Mouse (Mus musculus): Measurements from ENCODE around the gene Ndst2.

The Ndst2 gene

GRCm38 (mm10) chr14:20698515-20698914, 35.8 kb downstream of the Ndst2 start:
- DNase-seq (ENCODE audit: low read depth), result no peak

DNA sequence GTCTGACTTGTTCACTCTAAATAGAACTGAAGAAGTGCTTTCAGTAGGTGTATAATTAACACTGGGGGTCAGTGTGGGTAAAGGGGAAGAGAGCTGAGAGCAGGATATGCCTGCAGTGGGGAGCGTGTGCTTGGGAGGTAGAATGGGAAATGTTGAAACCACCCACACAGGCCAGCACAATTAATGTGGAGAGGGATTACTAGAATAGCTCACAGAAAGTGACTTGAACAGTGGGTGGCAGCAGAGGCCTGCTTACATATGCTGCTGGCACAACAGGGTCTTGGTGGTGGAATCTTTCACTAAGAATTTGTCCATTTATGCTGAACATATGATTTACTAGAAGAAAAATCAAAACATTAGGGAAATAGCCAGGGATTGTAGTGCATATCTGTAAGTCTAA, 37.4 kb downstream of the Ndst2 start:
- DNase-seq (ENCODE audit: low read depth), result peak; percentile 83

- DNase-seq (ENCODE audit: low read depth), result no peak
Observed at GRCm38 (mm10) chr14:20695761-20696520, 38.4 kb downstream of the Ndst2 start.

GRCm38 (mm10) chr14:20694884-20695760, 39.2 kb downstream of the Ndst2 start, which contains the start of gene Fut11:
TSS of gene Fut11 (plus strand) at chr14:20694968.
- DNase-seq (ENCODE audit: low read depth), result peak; percentile 76

DNA sequence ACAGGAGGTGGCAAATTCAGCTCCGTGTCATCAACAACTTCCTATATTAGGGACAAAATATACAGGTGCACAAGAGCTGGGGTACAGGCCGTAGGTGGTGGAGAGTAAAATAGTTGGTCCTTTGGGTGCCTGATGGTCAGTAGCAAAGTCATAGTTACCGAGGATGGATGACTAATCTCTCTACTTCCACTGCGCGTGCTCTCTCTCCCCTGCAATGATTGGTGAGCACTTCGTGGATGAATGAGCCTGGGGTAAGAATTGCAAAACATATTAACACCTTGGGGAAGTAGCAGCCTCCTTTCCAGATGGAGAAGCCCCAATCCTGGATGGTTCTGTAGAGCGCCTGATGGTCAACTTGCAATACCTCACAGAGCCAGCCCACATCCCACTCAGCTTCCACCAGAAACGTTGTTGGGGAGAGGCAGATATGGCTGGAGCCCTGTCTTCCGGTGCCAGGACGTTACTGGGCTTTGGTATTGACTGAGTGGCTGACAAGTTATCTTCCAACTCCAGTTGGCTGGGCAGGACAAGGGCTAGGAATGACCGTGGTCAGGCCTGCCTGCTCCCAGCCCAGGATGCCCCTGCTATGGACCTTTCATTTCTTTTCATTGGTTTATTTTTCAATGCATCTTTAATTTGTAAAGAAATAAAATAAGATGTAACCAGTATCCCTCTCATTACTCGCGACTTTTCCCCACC, 40.0 kb downstream of the Ndst2 start:
- peak; percentile 53 for DNase-seq (ENCODE audit: low read depth)

DNA sequence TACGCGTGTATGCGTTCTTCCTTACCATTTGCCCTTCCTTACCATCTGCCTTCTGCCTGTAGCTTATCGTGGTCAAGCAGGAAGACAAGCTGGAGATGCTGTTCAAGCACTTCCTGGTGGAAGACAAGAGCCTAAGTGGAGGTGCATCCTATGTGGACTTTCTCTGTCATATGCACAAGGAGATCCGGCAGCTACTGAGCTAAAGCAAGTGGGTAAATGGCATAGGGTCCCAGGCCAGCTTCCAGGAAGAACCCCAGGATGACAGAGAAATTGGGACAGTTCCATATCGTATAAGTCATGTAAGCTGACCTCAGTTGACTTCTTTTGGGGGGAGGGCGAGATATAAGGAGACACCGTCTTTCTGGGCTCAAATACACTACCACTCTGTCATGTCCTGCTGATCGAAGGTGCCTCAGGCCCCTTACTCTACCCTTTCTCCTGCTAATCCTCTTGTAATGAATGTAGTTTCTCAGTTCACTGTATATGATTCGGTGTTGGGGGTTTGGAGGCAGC, 40.7 kb downstream of the Ndst2 start:
- no peak for DNase-seq (ENCODE audit: low read depth)

- no peak for DNase-seq (ENCODE audit: low read depth)
Observed at GRCm38 (mm10) chr14:20691772-20692171, 42.6 kb downstream of the Ndst2 start.

DNA sequence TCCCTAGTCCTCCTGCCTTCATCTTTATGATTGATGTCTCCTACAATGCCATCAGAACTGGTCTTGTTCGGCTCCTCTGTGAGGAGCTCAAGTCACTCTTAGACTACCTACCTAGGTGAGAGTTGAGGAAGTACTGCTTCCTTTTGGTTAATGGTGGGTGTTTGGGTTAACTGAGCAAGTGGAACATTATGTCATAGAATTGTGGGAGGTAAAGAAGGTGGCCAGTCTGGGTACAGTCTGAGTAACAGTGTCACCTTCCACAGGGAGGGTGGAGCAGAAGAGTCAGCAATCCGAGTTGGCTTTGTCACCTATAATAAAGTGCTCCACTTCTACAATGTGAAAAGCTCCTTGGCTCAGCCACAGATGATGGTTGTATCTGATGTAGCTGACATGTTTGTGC, 45.4 kb downstream of the Ndst2 start:
- no peak for DNase-seq (ENCODE audit: low read depth)

- no peak for DNase-seq (ENCODE audit: low read depth)
Observed at GRCm38 (mm10) chr14:20686576-20686975, 47.8 kb downstream of the Ndst2 start.

- peak; percentile 82 for DNase-seq (ENCODE audit: low read depth)
Observed at GRCm38 (mm10) chr14:20682498-20682897, 51.9 kb downstream of the Ndst2 start.

DNA sequence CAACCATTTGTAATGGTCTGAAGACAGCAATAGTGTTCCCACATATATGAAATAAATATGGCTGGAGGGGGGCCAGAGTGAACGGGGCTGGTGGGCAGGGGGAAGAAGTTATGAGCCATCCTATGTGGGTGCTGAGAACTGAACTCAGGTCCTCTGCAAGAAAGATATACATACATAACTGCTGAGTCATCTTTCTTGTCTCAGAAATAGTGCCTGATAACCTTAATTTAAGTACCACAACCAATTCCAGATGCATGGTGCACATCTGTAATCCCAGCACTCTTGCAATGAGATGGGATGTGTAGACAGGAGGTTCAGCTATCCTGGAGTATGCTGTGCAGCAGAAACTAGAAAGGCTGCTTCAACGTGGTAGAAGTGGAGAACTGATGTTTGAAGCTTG, 52.6 kb downstream of the Ndst2 start:
- DNase-seq (ENCODE audit: low read depth), result no peak

GRCm38 (mm10) chr14:20677906-20678305, 56.5 kb downstream of the Ndst2 start:
- DNase-seq (ENCODE audit: low read depth), result no peak

DNA sequence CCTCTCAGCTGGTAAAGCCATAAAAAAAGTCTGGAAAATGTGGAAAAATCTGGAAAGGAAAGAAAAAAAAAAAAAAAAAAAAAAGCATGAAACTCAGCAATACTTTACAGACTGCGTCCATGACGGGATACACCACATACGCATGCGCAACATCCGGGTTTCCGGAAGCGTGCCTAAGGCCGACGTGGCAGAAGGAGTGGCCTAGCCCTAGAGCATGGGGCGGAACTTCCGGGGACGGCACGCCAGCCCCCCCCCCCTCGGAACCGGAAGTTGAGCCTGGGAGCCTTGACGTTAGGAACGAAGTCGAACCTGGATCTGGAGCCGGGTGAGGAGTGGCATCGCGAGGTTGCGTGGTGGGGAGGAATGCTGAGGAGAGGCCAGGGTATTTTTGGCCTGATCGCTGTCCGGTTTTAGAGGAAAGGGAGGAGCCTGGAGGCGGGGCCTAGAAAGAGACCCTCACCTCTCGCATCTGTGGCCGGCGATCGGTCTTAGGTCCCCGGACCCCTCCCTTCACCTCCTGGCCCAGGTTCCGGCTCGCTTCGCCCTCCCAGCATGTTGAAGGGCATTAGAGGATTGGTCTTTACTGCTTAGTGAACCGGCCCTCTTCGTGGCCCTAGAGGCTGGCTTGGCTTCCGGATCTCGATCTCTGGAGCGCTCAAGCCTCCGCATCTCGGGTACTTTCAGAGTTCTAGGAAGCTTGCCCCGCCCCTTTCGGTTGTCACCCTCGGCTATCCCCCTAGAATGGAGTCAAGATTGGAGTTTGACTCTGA, 60.1 kb downstream of the Ndst2 start, which contains the start of gene Sec24c:
Gene Sec24c (plus strand): TSS at position 245 of the 770 bp plus-strand sequence.
- DNase-seq (ENCODE audit: low read depth), result peak; percentile 99

- DNase-seq (ENCODE audit: low read depth), result no peak
Observed at GRCm38 (mm10) chr14:20673735-20674063, 60.7 kb downstream of the Ndst2 start.
